Comparison of ENCODE assay signal across 10 mouse cellular contexts in genomic region chr7:143042897-143043300, GRCm38 (mm10). TPM values are rescaled to one million over a fixed set of nuclear protein-coding genes. Genes with fewer than 3 reads are reported as not detected.
DNase-seq lines count a peak whose midpoint lies in the region; ATAC-seq lines count a peak whose summit lies in the region.
"Had no signal": no experiment of that assay in that cellular context is flagged by ENCODE, and none has a peak within 500 bp of the region (broad histone marks: within the 10 kb centered on the region; RNA-seq: fewer than 3 reads in every experiment).

No protein-coding gene starts in this region.

- H3K9me3 ChIP-seq in heart, embryonic 12.5 days (replicated peaks): no peaks in the 10 kb centered on the region
- no peaks in the 10 kb centered on the region for H3K9me3 ChIP-seq in lung, embryonic 16.5 days (ENCODE audit: control insufficient read depth, low read length)
- 0 out of 2 replicates have a peak, but pooled peaks cover 4% of the 10 kb centered on the region for H3K9me3 ChIP-seq in heart, embryonic 14.5 days (ENCODE audit: control insufficient read depth, low read length)
- H3K9me3 ChIP-seq in forebrain, embryonic 11.5 days (ENCODE audit: control insufficient read depth, low read length): no peaks in the 10 kb centered on the region

- no peak overlapping the region for H3K4me2 ChIP-seq in heart, embryonic 12.5 days
- no peak overlapping the region for H3K4me2 ChIP-seq in lung, embryonic 16.5 days (ENCODE audit: low read depth, low read length)
- H3K4me2 ChIP-seq in heart, embryonic 14.5 days (ENCODE audit: low read length): no peak overlapping the region
- H3K4me2 ChIP-seq in forebrain, embryonic 11.5 days (ENCODE audit: low read depth, low read length, severe bottlenecking): no peak overlapping the region

- H3K36me3 ChIP-seq in heart, embryonic 12.5 days: no peaks in the 10 kb centered on the region
- no peaks in the 10 kb centered on the region for H3K36me3 ChIP-seq in lung, embryonic 16.5 days (ENCODE audit: control insufficient read depth, insufficient read depth, low read length)
- H3K36me3 ChIP-seq in heart, embryonic 14.5 days (ENCODE audit: control insufficient read depth, insufficient read depth, low read length): no peaks in the 10 kb centered on the region
- no peaks in the 10 kb centered on the region for H3K36me3 ChIP-seq in forebrain, embryonic 11.5 days (ENCODE audit: control insufficient read depth, insufficient read depth, low read length)

- 70% methylated on average over 3 of the region's 3 CpGs for WGBS in heart, embryonic 12.5 days
- WGBS in lung, embryonic 16.5 days: 74% methylated on average over 3 of the region's 3 CpGs
- WGBS in heart, embryonic 14.5 days: 58% methylated on average over 3 of the region's 3 CpGs
- 93% methylated on average over 3 of the region's 3 CpGs for WGBS in forebrain, embryonic 11.5 days

- no peak overlapping the region for H3K9ac ChIP-seq in heart, embryonic 12.5 days
- H3K9ac ChIP-seq in lung, embryonic 16.5 days (ENCODE audit: low read length): no peak overlapping the region
- H3K9ac ChIP-seq in heart, embryonic 14.5 days (ENCODE audit: low read length): no peak overlapping the region
- H3K9ac ChIP-seq in forebrain, embryonic 11.5 days (ENCODE audit: low read length): no peak overlapping the region

- peaks cover 31% of the 10 kb centered on the region for H3K4me1 ChIP-seq in heart, embryonic 12.5 days (replicated peaks)
- H3K4me1 ChIP-seq in lung, embryonic 16.5 days (replicated peaks; ENCODE audit: control insufficient read depth, insufficient read depth, low read length): peaks cover 18% of the 10 kb centered on the region
- H3K4me1 ChIP-seq in heart, embryonic 14.5 days (ENCODE audit: control insufficient read depth in 2 of 2, insufficient read depth in 2 of 2, low read length in 2 of 2): peaks cover 22 to 29% of the 10 kb centered on the region in 2 experiments
- H3K4me1 ChIP-seq in forebrain, embryonic 11.5 days (replicated peaks; ENCODE audit: control insufficient read depth, insufficient read depth, low read length): no peaks in the 10 kb centered on the region

- peak overlapping the region; percentile 56 for H3K27ac ChIP-seq in heart, embryonic 12.5 days (ENCODE audit: poor library complexity, severe bottlenecking)
- H3K27ac ChIP-seq in lung, embryonic 16.5 days (ENCODE audit: low read length): peak overlapping the region; percentile 64
- peak overlapping the region; percentile 14 to 80 for H3K27ac ChIP-seq in heart, embryonic 14.5 days (replicated peaks in 1 of 2; ENCODE audit: control insufficient read depth in 1 of 2, insufficient read depth in 1 of 2, low read depth in 2 of 2, low read length in 2 of 2)
- no peak overlapping the region for H3K27ac ChIP-seq in forebrain, embryonic 11.5 days (ENCODE audit: low read depth, low read length)

- H3K4me3 ChIP-seq in heart, embryonic 12.5 days: no peak overlapping the region
- no peak overlapping the region for H3K4me3 ChIP-seq in lung, embryonic 16.5 days (ENCODE audit: low read length)
- no peak overlapping the region for H3K4me3 ChIP-seq in heart, embryonic 14.5 days (ENCODE audit: control insufficient read depth in 1 of 2, insufficient read depth in 1 of 2, low read depth in 1 of 2, low read length in 2 of 2)
- H3K4me3 ChIP-seq in forebrain, embryonic 11.5 days (ENCODE audit: low read depth, low read length): no peak overlapping the region

- DNase-seq in heart, adult 8-10 months (ENCODE audit: low spot score): no peak
- DNase-seq in lung, adult 18-20 months: no peak
- no peak for DNase-seq in forebrain, embryonic 11.5 days (ENCODE audit: low spot score)
- no peak for DNase-seq in embryo, embryonic 10.5 days (ENCODE audit: low spot score)
- DNase-seq: cerebellum, adult 11 months had no signal

- H3K27me3 ChIP-seq in heart, embryonic 12.5 days (replicated peaks): no peaks in the 10 kb centered on the region
- H3K27me3 ChIP-seq in lung, embryonic 16.5 days (ENCODE audit: control insufficient read depth, insufficient read depth, low read depth, low read length): no peaks in the 10 kb centered on the region
- H3K27me3 ChIP-seq in heart, embryonic 14.5 days (ENCODE audit: control insufficient read depth, insufficient read depth, low read length): no peaks in the 10 kb centered on the region
- no peaks in the 10 kb centered on the region for H3K27me3 ChIP-seq in forebrain, embryonic 11.5 days (ENCODE audit: control insufficient read depth, insufficient read depth, low read length)

- 0 out of 2 replicates have a peak, but pooled peaks have one; percentile 12 for ATAC-seq in heart, embryonic 12.5 days (ENCODE audit: insufficient number of reproducible peaks, low FRiP score)
- ATAC-seq in lung, embryonic 16.5 days (ENCODE audit: low read depth): no peak
- no peak for ATAC-seq in heart, embryonic 14.5 days (ENCODE audit: insufficient number of reproducible peaks, insufficient read depth, low FRiP score, low read depth)
- ATAC-seq in monocyte, adult 5-6 weeks (replicated peaks; ENCODE audit: insufficient number of reproducible peaks, low FRiP score, low TSS enrichment, poor library complexity, severe bottlenecking): peak; percentile 41
- ATAC-seq in forebrain, embryonic 11.5 days (replicated peaks; ENCODE audit: low FRiP score): no peak
- ATAC-seq: hindbrain, embryonic 16.5 days had no signal

RNA-seq across cellular contexts. Expression of gene Cd81, which starts 9.6 kb away (rescaled TPM):
- 701 and 712 TPM in 2 replicates for polyA plus RNA-seq in heart, embryonic 12.5 days (2016; fragmentation: Nextera tagmentation; extraction: Ambion mirVana)
- 100 to 1,000 TPM; 397 to 430 (median 418) TPM for total RNA-seq in heart, adult 8-10 months (2022)
- 765 and 788 TPM in 2 replicates for polyA plus RNA-seq in lung, embryonic 16.5 days (2015; fragmentation: Nextera tagmentation; extraction: Ambion mirVana)
- polyA plus RNA-seq in heart, embryonic 14.5 days (2014; fragmentation: Nextera tagmentation; extraction: Ambion mirVana): 885 and 947 TPM in 2 replicates
- total RNA-seq in monocyte, adult 5-6 weeks (2017): 75.1 to 86.6 TPM (median 75.4 TPM) in 3 replicates
- polyA plus RNA-seq in forebrain, embryonic 11.5 days (2014; fragmentation: Nextera tagmentation; extraction: Ambion mirVana): 216 and 246 TPM in 2 replicates

RNA-seq across cellular contexts. Expression of gene Tssc4, which starts 26.1 kb away (rescaled TPM):
- polyA plus RNA-seq in heart, embryonic 12.5 days (2016; fragmentation: Nextera tagmentation; extraction: Ambion mirVana): 57.1 and 61.7 TPM in 2 replicates
- total RNA-seq in heart, adult 8-10 months (2022): 10 to 100 TPM; 13.6 to 15.2 (median 14.3) TPM
- 98.9 and 100 TPM in 2 replicates for polyA plus RNA-seq in lung, embryonic 16.5 days (2015; fragmentation: Nextera tagmentation; extraction: Ambion mirVana)
- 31.3 and 41.1 TPM in 2 replicates for polyA plus RNA-seq in heart, embryonic 14.5 days (2014; fragmentation: Nextera tagmentation; extraction: Ambion mirVana)
- total RNA-seq in monocyte, adult 5-6 weeks (2017): 5.2 to 10.4 TPM (median 8.2 TPM) in 3 replicates
- 73.3 and 82.6 TPM in 2 replicates for polyA plus RNA-seq in forebrain, embryonic 11.5 days (2014; fragmentation: Nextera tagmentation; extraction: Ambion mirVana)

RNA-seq across cellular contexts. Expression of gene Tspan32, which starts 38.1 kb away (rescaled TPM):
- polyA plus RNA-seq in heart, embryonic 12.5 days (2016; fragmentation: Nextera tagmentation; extraction: Ambion mirVana): 7.0 and 7.7 TPM in 2 replicates
- total RNA-seq in heart, adult 8-10 months (2022): 1 to 10 TPM in 1 of 4 experiments, under 1 TPM in 3; 0.27 to 2.8 (median 0.52) TPM
- polyA plus RNA-seq in lung, embryonic 16.5 days (2015; fragmentation: Nextera tagmentation; extraction: Ambion mirVana): 2.6 and 3.3 TPM in 2 replicates
- 2.3 and 2.7 TPM in 2 replicates for polyA plus RNA-seq in heart, embryonic 14.5 days (2014; fragmentation: Nextera tagmentation; extraction: Ambion mirVana)
- 47.6 to 98.9 TPM (median 75.2 TPM) in 3 replicates for total RNA-seq in monocyte, adult 5-6 weeks (2017)
- 4.2 and 5.3 TPM in 2 replicates for polyA plus RNA-seq in forebrain, embryonic 11.5 days (2014; fragmentation: Nextera tagmentation; extraction: Ambion mirVana)

RNA-seq across cellular contexts. Expression of gene Trpm5, which starts 51.5 kb away (rescaled TPM):
- 3.8 and 4.3 TPM in 2 replicates for polyA plus RNA-seq in heart, embryonic 12.5 days (2016; fragmentation: Nextera tagmentation; extraction: Ambion mirVana)
- total RNA-seq in heart, adult 8-10 months (2022): under 1 TPM in 1 of 4 experiments, not detected in 3; 0.28 TPM
- 3.9 and 4.8 TPM in 2 replicates for polyA plus RNA-seq in lung, embryonic 16.5 days (2015; fragmentation: Nextera tagmentation; extraction: Ambion mirVana)
- 3.9 and 4.4 TPM in 2 replicates for polyA plus RNA-seq in heart, embryonic 14.5 days (2014; fragmentation: Nextera tagmentation; extraction: Ambion mirVana)
- 0.11 TPM in 1 of 3 replicates, not detected in the others for total RNA-seq in monocyte, adult 5-6 weeks (2017)
- 0.64 and 0.85 TPM in 2 replicates for polyA plus RNA-seq in forebrain, embryonic 11.5 days (2014; fragmentation: Nextera tagmentation; extraction: Ambion mirVana)

Comparison
In these comparisons a context has a peak if more than half of its experiments do, and no peak if none do; other contexts are left out.
1. ATAC-seq: peak in heart, embryonic 12.5 days (single experiment) and monocyte, adult 5-6 weeks (single experiment); none in lung, embryonic 16.5 days (single experiment), heart, embryonic 14.5 days (single experiment) and forebrain, embryonic 11.5 days (single experiment).